Mouse (Mus musculus): ENCODE results near the gene Prr22. TPM values are rescaled to one million over a fixed set of nuclear protein-coding genes. Genes with fewer than 3 reads are reported as not detected.

Gene Prr22
- polyA plus RNA-seq, 1 experiment from 2014 or later: 0.96 TPM

DNA sequence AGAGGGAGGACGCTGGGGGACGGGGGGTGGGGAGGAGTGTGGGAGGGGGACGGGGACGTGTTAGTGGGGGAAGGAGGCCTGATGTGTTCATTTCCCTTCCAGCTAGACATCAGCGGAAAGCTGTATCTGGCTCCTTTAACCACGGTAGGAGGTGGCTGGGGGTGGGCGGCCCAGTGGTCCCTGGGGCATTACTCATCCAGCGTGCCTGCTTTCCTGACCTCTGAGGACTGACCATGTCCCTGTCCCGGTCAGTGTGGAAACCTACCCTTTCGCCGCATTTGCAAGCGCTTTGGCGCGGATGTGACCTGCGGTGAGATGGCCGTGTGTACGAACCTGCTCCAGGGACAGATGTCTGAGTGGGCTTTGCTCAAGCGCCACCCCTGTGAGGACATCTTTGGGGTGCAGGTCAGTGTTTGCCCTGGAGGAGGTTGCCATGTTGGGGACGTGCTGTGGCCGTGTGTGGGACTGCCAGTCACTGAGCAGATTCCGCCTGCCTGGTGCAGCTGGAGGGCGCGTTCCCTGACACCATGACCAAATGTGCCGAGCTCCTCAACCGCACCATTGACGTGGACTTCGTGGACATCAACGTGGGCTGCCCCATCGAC lies 2.4 kb upstream of the Prr22 start:
- 95% methylated on average over 29 of the region's 29 CpGs for WGBS
- peaks cover 53% of the 10 kb centered on the region for H3K36me3 ChIP-seq (ENCODE audit: control insufficient read depth, insufficient read depth, low read length)

DNA sequence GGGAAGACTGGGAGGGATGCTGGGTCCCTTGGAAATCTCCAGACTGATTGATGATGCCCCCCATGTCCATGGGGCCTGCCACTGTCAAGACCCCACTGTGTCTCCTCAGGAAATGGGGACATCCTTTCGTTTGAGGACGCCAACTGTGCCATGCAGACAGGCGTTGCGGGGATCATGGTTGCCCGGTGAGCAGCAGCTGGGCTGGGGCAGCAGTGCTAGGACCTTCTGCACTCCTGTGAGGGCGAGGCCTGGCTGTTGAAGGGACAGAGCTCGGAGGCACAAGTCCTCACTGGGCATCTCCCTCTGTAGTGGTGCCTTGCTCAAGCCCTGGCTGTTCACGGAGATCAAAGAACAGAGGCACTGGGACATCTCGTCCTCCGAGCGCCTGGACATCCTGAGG lies 1.1 kb upstream of the Prr22 start:
- H3K36me3 ChIP-seq (ENCODE audit: control insufficient read depth, insufficient read depth, low read length): peaks cover 53% of the 10 kb centered on the region
- H3K9me3 ChIP-seq (ENCODE audit: control insufficient read depth, low read length): no peaks in the 10 kb centered on the region
- 96% methylated on average over 11 of the region's 11 CpGs for WGBS
- ATAC-seq (ENCODE audit: insufficient number of reproducible peaks, insufficient read depth, low FRiP score, low read depth): no peak
- H3K4me1 ChIP-seq (ENCODE audit: control insufficient read depth in 2 of 2, insufficient read depth in 2 of 2, low read length in 2 of 2): peaks cover 6 to 15% of the 10 kb centered on the region in 2 experiments
- H3K4me2 ChIP-seq (ENCODE audit: low read length): no peak overlapping the region
- H3K9ac ChIP-seq (ENCODE audit: low read length): no peak overlapping the region
- no peak overlapping the region for H3K27ac ChIP-seq (replicated peaks in 1 of 2; ENCODE audit: control insufficient read depth in 1 of 2, insufficient read depth in 1 of 2, low read depth in 2 of 2, low read length in 2 of 2)
- H3K4me3 ChIP-seq (ENCODE audit: control insufficient read depth in 1 of 2, insufficient read depth in 1 of 2, low read depth in 1 of 2, low read length in 2 of 2): no peak overlapping the region
- H3K27me3 ChIP-seq (ENCODE audit: control insufficient read depth, insufficient read depth, low read length): no peaks in the 10 kb centered on the region

More for the DNA sequence above, 2.4 kb upstream of the Prr22 start:
- no peak overlapping the region for H3K27ac ChIP-seq (replicated peaks in 1 of 2; ENCODE audit: control insufficient read depth in 1 of 2, insufficient read depth in 1 of 2, low read depth in 2 of 2, low read length in 2 of 2)
- H3K4me2 ChIP-seq (ENCODE audit: low read length): no peak overlapping the region
- H3K27me3 ChIP-seq (ENCODE audit: control insufficient read depth, insufficient read depth, low read length): no peaks in the 10 kb centered on the region
- H3K9ac ChIP-seq (ENCODE audit: low read length): no peak overlapping the region
- no peak for ATAC-seq (ENCODE audit: insufficient number of reproducible peaks, insufficient read depth, low FRiP score, low read depth)
- H3K4me1 ChIP-seq (ENCODE audit: control insufficient read depth in 2 of 2, insufficient read depth in 2 of 2, low read length in 2 of 2): peaks cover 14 to 16% of the 10 kb centered on the region in 2 experiments
- H3K4me3 ChIP-seq (ENCODE audit: control insufficient read depth in 1 of 2, insufficient read depth in 1 of 2, low read depth in 1 of 2, low read length in 2 of 2): no peak overlapping the region
- H3K9me3 ChIP-seq (ENCODE audit: control insufficient read depth, low read length): no peaks in the 10 kb centered on the region

DNA sequence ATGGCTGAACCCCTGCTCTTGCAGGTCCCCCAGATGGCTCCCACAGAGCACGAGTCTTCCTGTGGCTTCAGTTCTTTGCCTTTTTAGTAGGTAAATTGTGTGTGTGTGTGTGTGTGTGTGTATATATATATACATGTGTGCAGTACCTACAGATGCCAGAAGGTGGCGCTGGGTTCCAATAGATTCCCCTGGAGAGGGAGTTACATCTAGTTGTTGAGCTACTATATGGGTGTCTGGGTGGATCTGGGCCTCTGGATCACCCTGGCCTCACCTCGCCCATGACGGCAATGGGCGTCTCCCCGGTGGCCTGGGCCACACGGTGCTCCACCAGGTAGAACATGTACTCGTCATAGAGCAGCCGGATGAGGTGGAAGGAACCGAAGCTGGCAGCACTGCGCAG lies 7.5 kb downstream of the Prr22 start:
- H3K4me3 ChIP-seq (ENCODE audit: control insufficient read depth in 1 of 2, insufficient read depth in 1 of 2, low read depth in 1 of 2, low read length in 2 of 2): no peak overlapping the region
- peaks cover 4% of the 10 kb centered on the region; the same call in 1 of the 2 replicates for H3K9me3 ChIP-seq (ENCODE audit: control insufficient read depth, low read length)
- H3K27ac ChIP-seq (replicated peaks in 1 of 2; ENCODE audit: control insufficient read depth in 1 of 2, insufficient read depth in 1 of 2, low read depth in 2 of 2, low read length in 2 of 2): no peak overlapping the region
- 93% methylated on average over 11 of the region's 11 CpGs for whole genome bisulfite sequencing
- no peak for ATAC-seq (ENCODE audit: insufficient number of reproducible peaks, insufficient read depth, low FRiP score, low read depth)
- no peak overlapping the region for H3K9ac ChIP-seq (ENCODE audit: low read length)
- H3K4me1 ChIP-seq (ENCODE audit: control insufficient read depth in 2 of 2, insufficient read depth in 2 of 2, low read length in 2 of 2): peaks cover 28 to 40% of the 10 kb centered on the region in 2 experiments
- H3K4me2 ChIP-seq (ENCODE audit: low read length): no peak overlapping the region
- H3K36me3 ChIP-seq (ENCODE audit: control insufficient read depth, insufficient read depth, low read length): peaks cover 6% of the 10 kb centered on the region; the same call in 1 of the 2 replicates
- H3K27me3 ChIP-seq (ENCODE audit: control insufficient read depth, insufficient read depth, low read length): no peaks in the 10 kb centered on the region

DNA sequence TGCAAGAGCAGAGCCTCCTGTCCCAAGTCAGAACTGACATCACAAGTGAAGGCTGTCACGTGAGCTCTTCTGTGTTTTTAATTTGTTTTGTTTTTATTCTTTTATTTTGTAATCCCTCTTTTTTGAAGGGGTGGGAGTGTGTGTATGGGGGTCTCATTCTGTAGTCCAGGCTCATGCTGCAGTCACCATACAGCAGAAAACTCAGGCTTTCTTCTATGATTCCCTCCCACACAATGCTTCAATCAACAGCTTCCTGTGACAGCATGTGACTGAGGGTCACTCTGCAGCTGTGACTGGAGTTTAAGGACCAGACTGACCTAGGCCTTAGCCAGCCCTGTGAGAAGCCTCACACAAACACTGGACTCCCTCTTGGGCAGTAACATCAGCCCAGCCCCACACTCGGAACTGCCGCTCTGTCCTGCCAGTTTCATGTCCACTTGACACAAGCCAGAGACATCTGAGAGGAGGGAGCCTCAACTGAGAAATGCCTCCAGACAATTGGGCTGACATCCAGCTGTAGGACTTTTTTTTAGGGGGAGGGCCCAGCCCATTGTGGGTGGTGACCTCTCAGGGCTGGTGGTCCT lies 8.8 kb downstream of the Prr22 start:
- Histone ChIP-seq H3K36me3 (ENCODE audit: control insufficient read depth, insufficient read depth, low read length) (peaks cover 11% of the 10 kb centered on the region; the same call in 1 of the 2 replicates), H3K27ac (replicated peaks in 1 of 2; ENCODE audit: control insufficient read depth in 1 of 2, insufficient read depth in 1 of 2, low read depth in 2 of 2, low read length in 2 of 2) (peak overlapping the region; percentile 68 to 83), H3K9me3 (ENCODE audit: control insufficient read depth, low read length) (peaks cover 4% of the 10 kb centered on the region; the same call in 1 of the 2 replicates), H3K27me3 (ENCODE audit: control insufficient read depth, insufficient read depth, low read length) (no peaks in the 10 kb centered on the region), H3K9ac (ENCODE audit: low read length) (peak overlapping the region; percentile 1; the same call in 1 of the 2 replicates), H3K4me1 (ENCODE audit: control insufficient read depth in 2 of 2, insufficient read depth in 2 of 2, low read length in 2 of 2) (peaks cover 28 to 35% of the 10 kb centered on the region in 2 experiments), H3K4me2 (ENCODE audit: low read length) (no peak overlapping the region), H3K4me3 (ENCODE audit: control insufficient read depth in 1 of 2, insufficient read depth in 1 of 2, low read depth in 1 of 2, low read length in 2 of 2) (no peak overlapping the region)
- 28% methylated on average over 3 of the region's 3 CpGs for WGBS
- peak; percentile 81 for ATAC-seq (ENCODE audit: insufficient number of reproducible peaks, insufficient read depth, low FRiP score, low read depth)

DNA sequence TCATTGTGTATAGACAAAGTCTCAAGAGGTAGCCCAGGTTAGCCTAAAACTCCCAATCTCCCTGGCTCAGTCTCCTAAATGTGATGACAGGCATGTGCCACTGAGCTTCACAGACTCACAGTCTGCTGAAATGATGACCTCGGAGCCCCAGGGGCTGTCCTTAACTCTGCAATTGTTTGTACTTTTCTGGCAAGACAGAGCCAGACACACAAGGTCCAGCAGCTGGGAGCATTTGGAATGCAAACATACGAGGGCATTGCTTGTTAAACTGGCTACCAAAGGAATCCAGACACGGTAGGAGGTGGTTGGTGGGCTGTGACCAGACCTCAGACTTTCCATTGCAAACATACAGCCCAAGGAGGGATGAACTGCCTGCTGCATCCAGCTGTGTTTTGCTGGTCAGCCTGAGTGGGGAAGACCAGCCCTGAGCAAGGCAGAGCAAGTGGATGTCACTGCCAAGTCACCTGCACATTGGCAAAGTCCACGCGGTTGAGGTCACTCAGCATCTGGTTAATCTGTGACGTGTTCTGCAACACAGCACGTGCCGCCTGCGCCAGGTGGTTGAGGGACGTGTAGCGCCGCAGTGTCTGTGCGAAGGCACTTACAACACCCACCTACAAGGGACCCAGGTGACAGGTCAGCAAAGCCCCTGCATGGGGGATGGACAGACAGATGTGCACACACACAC lies 10.4 kb downstream of the Prr22 start:
- H3K4me2 ChIP-seq (ENCODE audit: low read length): no peak overlapping the region
- peak overlapping the region in 1 of 2 experiments; percentile 83; a peak in 2 of 4 replicates for H3K27ac ChIP-seq (replicated peaks in 1 of 2; ENCODE audit: control insufficient read depth in 1 of 2, insufficient read depth in 1 of 2, low read depth in 2 of 2, low read length in 2 of 2)
- H3K4me3 ChIP-seq (ENCODE audit: control insufficient read depth in 1 of 2, insufficient read depth in 1 of 2, low read depth in 1 of 2, low read length in 2 of 2): no peak overlapping the region
- 0 out of 2 replicates have a peak overlapping the region, but pooled peaks have one; percentile 3 for H3K9ac ChIP-seq (ENCODE audit: low read length)
- H3K27me3 ChIP-seq (ENCODE audit: control insufficient read depth, insufficient read depth, low read length): no peaks in the 10 kb centered on the region
- ATAC-seq (ENCODE audit: insufficient number of reproducible peaks, insufficient read depth, low FRiP score, low read depth): no peak
- peaks cover 4% of the 10 kb centered on the region; the same call in 1 of the 2 replicates for H3K9me3 ChIP-seq (ENCODE audit: control insufficient read depth, low read length)
- H3K36me3 ChIP-seq (ENCODE audit: control insufficient read depth, insufficient read depth, low read length): peaks cover 14% of the 10 kb centered on the region; the same call in 1 of the 2 replicates
- H3K4me1 ChIP-seq (ENCODE audit: control insufficient read depth in 2 of 2, insufficient read depth in 2 of 2, low read length in 2 of 2): peaks cover 24 to 25% of the 10 kb centered on the region in 2 experiments
- 78% methylated on average over 13 of the region's 13 CpGs for WGBS

DNA sequence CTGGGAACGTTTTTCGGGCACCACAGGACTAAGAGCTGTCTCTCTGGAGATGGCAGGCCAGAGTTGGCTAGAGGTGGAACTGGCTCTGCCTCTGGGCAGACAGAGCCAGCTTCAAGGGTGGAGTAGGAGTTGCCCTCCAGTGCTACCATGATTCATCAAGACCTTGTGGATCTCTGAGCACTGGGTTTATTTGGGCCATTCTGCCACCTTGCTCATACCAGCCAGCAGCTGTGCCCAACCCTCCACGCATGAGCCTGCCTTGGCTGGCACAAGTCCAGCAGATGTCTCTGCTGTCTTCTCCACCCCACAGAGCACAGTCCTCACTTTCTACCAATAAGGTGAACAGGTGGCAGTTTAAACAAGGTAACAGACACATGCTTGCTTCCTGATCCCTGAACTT lies 18.8 kb downstream of the Prr22 start:
- ATAC-seq (ENCODE audit: insufficient number of reproducible peaks, insufficient read depth, low FRiP score, low read depth): no peak
- Histone ChIP-seq H3K9me3 (ENCODE audit: control insufficient read depth, low read length) (no peaks in the 10 kb centered on the region), H3K4me2 (ENCODE audit: low read length) (no peak overlapping the region), H3K4me3 (ENCODE audit: control insufficient read depth in 1 of 2, insufficient read depth in 1 of 2, low read depth in 1 of 2, low read length in 2 of 2) (no peak overlapping the region), H3K36me3 (ENCODE audit: control insufficient read depth, insufficient read depth, low read length) (0 out of 2 replicates have a peak, but pooled peaks cover 4% of the 10 kb centered on the region), H3K9ac (ENCODE audit: low read length) (no peak overlapping the region), H3K27me3 (ENCODE audit: control insufficient read depth, insufficient read depth, low read length) (no peaks in the 10 kb centered on the region), H3K4me1 (ENCODE audit: control insufficient read depth in 2 of 2, insufficient read depth in 2 of 2, low read length in 2 of 2) (peaks cover 0 to 12% of the 10 kb centered on the region in 2 experiments; a peak in 1 of 4 replicates), H3K27ac (replicated peaks in 1 of 2; ENCODE audit: control insufficient read depth in 1 of 2, insufficient read depth in 1 of 2, low read depth in 2 of 2, low read length in 2 of 2) (no peak overlapping the region)
- WGBS: 55% methylated on average over 3 of the region's 3 CpGs

DNA sequence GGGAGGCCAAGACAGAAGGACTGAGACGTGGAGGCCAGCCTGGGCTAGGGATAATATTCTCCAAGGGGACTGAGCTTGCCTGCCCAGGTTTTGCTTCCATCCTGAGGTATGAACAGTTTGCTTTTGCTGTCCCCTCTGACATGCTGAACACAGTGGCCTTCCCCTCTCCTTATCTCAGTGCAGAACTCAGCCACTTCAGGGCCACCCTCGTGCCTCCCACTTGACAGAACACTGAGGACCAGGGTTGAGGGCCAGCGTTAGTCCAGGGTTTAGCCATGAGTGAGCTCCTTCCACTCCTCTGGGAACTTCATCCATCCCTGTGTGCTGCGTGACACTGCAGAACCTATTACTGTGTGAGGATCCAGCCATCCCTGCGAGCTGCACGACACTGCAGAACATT lies 19.2 kb downstream of the Prr22 start:
- H3K9ac ChIP-seq (ENCODE audit: low read length): no peak overlapping the region
- H3K4me3 ChIP-seq (ENCODE audit: control insufficient read depth in 1 of 2, insufficient read depth in 1 of 2, low read depth in 1 of 2, low read length in 2 of 2): no peak overlapping the region
- H3K9me3 ChIP-seq (ENCODE audit: control insufficient read depth, low read length): no peaks in the 10 kb centered on the region
- H3K27ac ChIP-seq (replicated peaks in 1 of 2; ENCODE audit: control insufficient read depth in 1 of 2, insufficient read depth in 1 of 2, low read depth in 2 of 2, low read length in 2 of 2): no peak overlapping the region
- H3K4me2 ChIP-seq (ENCODE audit: low read length): no peak overlapping the region
- no peak for ATAC-seq (ENCODE audit: insufficient number of reproducible peaks, insufficient read depth, low FRiP score, low read depth)
- no peaks in the 10 kb centered on the region for H3K27me3 ChIP-seq (ENCODE audit: control insufficient read depth, insufficient read depth, low read length)
- H3K4me1 ChIP-seq (ENCODE audit: control insufficient read depth in 2 of 2, insufficient read depth in 2 of 2, low read length in 2 of 2): peaks cover 0 to 12% of the 10 kb centered on the region in 2 experiments; a peak in 1 of 4 replicates
- H3K36me3 ChIP-seq (ENCODE audit: control insufficient read depth, insufficient read depth, low read length): 0 out of 2 replicates have a peak, but pooled peaks cover 4% of the 10 kb centered on the region
- whole genome bisulfite sequencing: 58% methylated on average over 6 of the region's 6 CpGs
